ENCODE assay signal across 8 mouse cellular contexts in the genomic region with DNA sequence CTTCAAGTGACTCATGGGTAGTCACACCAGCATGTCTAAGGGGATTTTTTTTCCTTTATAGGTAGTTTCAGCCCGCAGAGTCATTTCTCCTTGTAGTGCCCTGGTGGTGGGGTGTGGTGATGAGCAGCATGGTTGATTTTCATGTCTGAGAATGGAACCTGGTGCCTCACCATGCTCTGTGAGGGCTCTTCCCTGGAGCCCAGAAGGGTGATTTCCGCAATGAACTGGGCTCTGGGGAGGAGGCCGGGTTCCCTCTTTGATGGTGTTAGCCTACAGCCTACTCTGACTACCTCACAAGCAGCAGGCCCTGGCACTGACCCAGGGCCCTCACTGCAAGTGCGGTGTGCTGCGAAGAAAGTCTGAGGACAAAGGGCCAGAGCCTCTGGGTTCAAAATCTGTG. TPM values are rescaled to one million over a fixed set of nuclear protein-coding genes. Genes with fewer than 3 reads are reported as not detected.
DNase-seq lines count a peak whose midpoint lies in the region; ATAC-seq and TF ChIP-seq lines count a peak whose summit lies in the region.

A gene (plus strand): TSS at position 84 of the 400 bp plus-strand sequence.

- H3K36me3 ChIP-seq in embryonic facial prominence, embryonic 14.5 days (ENCODE audit: control insufficient read depth, insufficient read depth, low read length) = no peaks in the 10 kb centered on the region
- H3K36me3 ChIP-seq in hindbrain, embryonic 11.5 days (ENCODE audit: control insufficient read depth, insufficient read depth, low read length) = no peaks in the 10 kb centered on the region
- H3K36me3 ChIP-seq in midbrain, embryonic 11.5 days (ENCODE audit: control insufficient read depth, insufficient read depth, low read length) = no peaks in the 10 kb centered on the region

- intact Hi-C loops in gastrocnemius, adult 2 months (cut with DNase I) = no loop called here

- 0 out of 2 replicates have a peak, but pooled peaks cover under 1% of the 10 kb centered on the region for H3K4me1 ChIP-seq in embryonic facial prominence, embryonic 14.5 days (ENCODE audit: control insufficient read depth, insufficient read depth, low read length)
- peaks cover 6% of the 10 kb centered on the region; the same call in 1 of the 2 replicates for H3K4me1 ChIP-seq in hindbrain, embryonic 11.5 days (replicated peaks; ENCODE audit: control insufficient read depth, insufficient read depth, low read length)
- H3K4me1 ChIP-seq in midbrain, embryonic 11.5 days (ENCODE audit: control insufficient read depth, insufficient read depth, low read length) = peaks cover 3% of the 10 kb centered on the region; the same call in 1 of the 2 replicates

- 72% methylated on average over 3 of the region's 5 CpGs for WGBS in embryonic facial prominence, embryonic 14.5 days
- WGBS in hindbrain, embryonic 11.5 days = 59% methylated on average over 5 of the region's 5 CpGs
- WGBS in midbrain, embryonic 11.5 days = 65% methylated on average over 5 of the region's 5 CpGs

- peak within 1 kb of the TSS; percentile 93 for H3K27ac ChIP-seq in gastrocnemius, adult 2 months
- no peak within 1 kb of the TSS for H3K27ac ChIP-seq in embryonic facial prominence, embryonic 14.5 days (replicated peaks; ENCODE audit: low read depth, low read length)
- no peak within 1 kb of the TSS for H3K27ac ChIP-seq in hindbrain, embryonic 11.5 days (ENCODE audit: low read depth, low read length)
- no peak within 1 kb of the TSS for H3K27ac ChIP-seq in midbrain, embryonic 11.5 days (ENCODE audit: low read depth, low read length)

- no peak for DNase-seq in gastrocnemius, adult 2 months
- no peak for DNase-seq in gastrocnemius, adult 8-10 months (ENCODE audit: low spot score in 2 of 2)
- peak; percentile 73 for DNase-seq in CD4-positive, CD25-positive, alpha-beta regulatory T cell, adult 2 months (ENCODE audit: low read depth, low spot score)
- DNase-seq in embryonic facial prominence, embryonic 14.5 days (ENCODE audit: low spot score) = no peak
- DNase-seq in hindbrain, embryonic 11.5 days (ENCODE audit: low spot score) = no peak
- no peak for DNase-seq in midbrain, embryonic 11.5 days (ENCODE audit: low spot score, missing footprints)
- no peak for DNase-seq in urinary bladder, postnatal 36 days (ENCODE audit: low spot score in 2 of 2)
- DNase-seq in ovary, postnatal 10 days (ENCODE audit: low spot score) = no peak

- peak within 1 kb of the TSS; percentile 99 for H3K4me3 ChIP-seq in gastrocnemius, adult 2 months
- peak within 1 kb of the TSS; percentile 70 for H3K4me3 ChIP-seq in embryonic facial prominence, embryonic 14.5 days (ENCODE audit: low read depth, low read length)
- peak within 1 kb of the TSS; percentile 61 for H3K4me3 ChIP-seq in hindbrain, embryonic 11.5 days (ENCODE audit: low read depth, low read length)
- H3K4me3 ChIP-seq in midbrain, embryonic 11.5 days (ENCODE audit: low read depth, low read length) = peak within 1 kb of the TSS; percentile 52

- H3K9me3 ChIP-seq in embryonic facial prominence, embryonic 14.5 days (ENCODE audit: control insufficient read depth, low read length) = no peaks in the 10 kb centered on the region
- H3K9me3 ChIP-seq in hindbrain, embryonic 11.5 days (ENCODE audit: control insufficient read depth, low read length) = no peaks in the 10 kb centered on the region
- H3K9me3 ChIP-seq in midbrain, embryonic 11.5 days (ENCODE audit: control insufficient read depth, low read length) = no peaks in the 10 kb centered on the region

- peaks cover 45% of the 10 kb centered on the region for H3K27me3 ChIP-seq in embryonic facial prominence, embryonic 14.5 days (replicated peaks; ENCODE audit: control insufficient read depth, insufficient read depth, low read length)
- H3K27me3 ChIP-seq in hindbrain, embryonic 11.5 days (ENCODE audit: control insufficient read depth, insufficient read depth, low read length) = peaks cover 34% of the 10 kb centered on the region
- peaks cover 31% of the 10 kb centered on the region for H3K27me3 ChIP-seq in midbrain, embryonic 11.5 days (ENCODE audit: control insufficient read depth, insufficient read depth, low read length)

- peak within 1 kb of the TSS; percentile 73 for H3K9ac ChIP-seq in embryonic facial prominence, embryonic 14.5 days (ENCODE audit: low read depth, low read length)
- peak within 1 kb of the TSS; percentile 39 for H3K9ac ChIP-seq in hindbrain, embryonic 11.5 days (ENCODE audit: low read depth, low read length)
- H3K9ac ChIP-seq in midbrain, embryonic 11.5 days (ENCODE audit: low read length) = peak within 1 kb of the TSS; percentile 59

- no peak for ATAC-seq in embryonic facial prominence, embryonic 14.5 days (ENCODE audit: low read depth)
- ATAC-seq in hindbrain, embryonic 11.5 days (ENCODE audit: low FRiP score) = no peak
- no peak for ATAC-seq in midbrain, embryonic 11.5 days (ENCODE audit: low FRiP score)

- no peak for TF ChIP-seq CTCF in gastrocnemius, adult 2 months (IDR thresholded peaks at IDR 0.05)

- H3K4me2 ChIP-seq in embryonic facial prominence, embryonic 14.5 days (ENCODE audit: low read depth, low read length) = peak within 1 kb of the TSS; percentile 89
- peak within 1 kb of the TSS; percentile 89 for H3K4me2 ChIP-seq in hindbrain, embryonic 11.5 days (replicated peaks; ENCODE audit: low read depth, low read length)
- H3K4me2 ChIP-seq in midbrain, embryonic 11.5 days = peak within 1 kb of the TSS; percentile 69

RNA-seq across cellular contexts. Expression of the gene that starts here (rescaled TPM):
- 1 to 10 TPM; 4.9 to 7.5 TPM for total RNA-seq in gastrocnemius, adult 2 months (2021)
- 1 to 10 TPM; 5.1 to 7.6 (median 6.7) TPM for total RNA-seq in gastrocnemius, adult 8-10 months (2022)
- polyA plus RNA-seq in embryonic facial prominence, embryonic 14.5 days (2014; fragmentation: Nextera tagmentation; extraction: Ambion mirVana) = 3.3 and 4.1 TPM in 2 replicates
- polyA plus RNA-seq in hindbrain, embryonic 11.5 days (2014; fragmentation: Nextera tagmentation; extraction: Ambion mirVana) = 0.19 and 0.50 TPM in 2 replicates
- 0.27 and 0.63 TPM in 2 replicates for polyA plus RNA-seq in midbrain, embryonic 11.5 days (2014; fragmentation: Nextera tagmentation; extraction: Ambion mirVana)
